Mouse (Mus musculus): ENCODE data around the gene Rnaseh2a.
A peak's percentile ranks its signal among the peaks of the same experiment; 100 is the strongest.

DNA sequence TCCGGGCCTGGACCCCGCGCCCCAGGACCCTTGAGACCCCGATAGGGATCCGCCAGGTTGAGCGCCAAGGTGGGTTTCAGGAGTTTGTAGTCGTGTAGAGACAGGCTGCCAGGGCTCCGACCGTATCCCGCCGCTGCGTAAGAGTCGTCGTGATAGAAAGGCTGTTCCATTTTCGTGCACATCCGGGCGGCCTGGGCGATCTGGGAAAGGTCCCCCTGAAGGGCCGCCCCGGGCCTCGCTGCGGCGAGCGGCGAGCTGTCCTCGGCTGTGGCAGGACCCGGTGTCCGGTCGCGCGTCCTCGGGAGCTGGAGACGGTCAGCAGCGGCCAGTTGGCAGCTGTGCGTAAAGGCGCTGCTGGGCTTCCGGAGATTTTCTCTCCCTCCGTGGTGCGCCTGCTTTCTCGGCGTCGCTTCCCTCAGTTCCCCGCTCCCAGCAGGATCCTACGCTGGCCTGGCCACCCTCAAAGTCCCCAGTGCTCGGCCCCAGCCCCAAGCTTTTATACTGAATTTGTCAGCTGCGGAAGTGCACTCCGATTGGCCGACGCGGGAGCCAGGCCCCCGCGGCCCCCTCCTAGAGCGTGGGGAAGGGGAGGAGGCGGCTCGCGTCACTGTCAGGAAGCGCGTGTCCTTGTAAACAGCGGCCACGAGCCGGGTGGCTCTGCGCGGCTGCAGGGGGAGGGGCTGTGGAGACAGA is 8.8 kb upstream of the Rnaseh2a start, which contains the start of gene Junb:
- TF ChIP-seq SIN3A (IDR thresholded peaks at IDR 0.05; ENCODE audit: low read length) (peak; percentile 99), E2F4 (IDR thresholded peaks at IDR 0.05; ENCODE audit: insufficient replicate concordance, low read depth, low read length) (no peak), CTCF (conservative IDR thresholded peaks at IDR 0.05 in 1 of 2, IDR thresholded peaks at IDR 0.05 in 1 of 2; ENCODE audit: low read depth in 2 of 2, low read length in 2 of 2) (no peak), USF2 (conservative IDR thresholded peaks at IDR 0.05; ENCODE audit: low read depth, low read length) (no peak), EP300 (IDR thresholded peaks at IDR 0.05; ENCODE audit: low read length) (no peak), POLR2A (IDR thresholded peaks at IDR 0.05; ENCODE audit: low read depth, low read length) (peak; percentile 100)

Data from CH12.LX (cell line).